Mouse (Mus musculus) CH12.LX (cell line): Measurements from ENCODE around the gene Cpsf6. TPM values are rescaled to one million over a fixed set of nuclear protein-coding genes. Genes with fewer than 3 reads are reported as not detected.

Experiments
- DNase-seq: peaks from one replicate; pipeline ENCODE4 v3.0.0-alpha.2; 2013; ENCODE audit errors: extremely low read depth
- H3K27ac ChIP-seq: 2 replicates; pipeline ENCODE4 v1.5.1; 2012; ENCODE audit warnings: low read depth, mild to moderate bottlenecking, control low read depth, moderate library complexity; ENCODE audit not compliant: insufficient read depth
- H3K27me3 ChIP-seq: replicated peaks from 2 replicates; pipeline ENCODE3; 2012; ENCODE audit warnings: inconsistent platforms
- H3K36me3 ChIP-seq, 2 experiments: replicated peaks in 1 of 2; 2 replicates each; pipeline versions ENCODE3 to v1.6.1; 2012; ENCODE audit warnings: inconsistent platforms in 1 of 2, low read length in 1 of 2, mild to moderate bottlenecking in 1 of 2, mixed read lengths in 1 of 2, moderate library complexity in 1 of 2; ENCODE audit not compliant: control insufficient read depth in 1 of 2, insufficient read depth in 1 of 2
- H3K4me1 ChIP-seq, 2 experiments: 2 replicates each; pipeline ENCODE4 v1.6.1; 2012; ENCODE audit warnings: inconsistent platforms in 1 of 2, moderate library complexity in 1 of 2; ENCODE audit not compliant: insufficient read depth in 2 of 2, control insufficient read depth in 1 of 2
- H3K4me2 ChIP-seq: 2 replicates; pipeline ENCODE4 v1.6.1; 2012; ENCODE audit warnings: low read depth, mild to moderate bottlenecking, control low read depth; ENCODE audit not compliant: poor library complexity, insufficient read depth, severe bottlenecking
- H3K4me3 ChIP-seq, 3 experiments: fragments of 150-350 bp in 1 of 3; sonication (generic) in 1 of 3; replicated peaks in 1 of 3; 2 replicates each; pipeline versions ENCODE3 to v1.5.1; 2011 to 2012; ENCODE audit warnings: low read depth in 2 of 3, low read length in 2 of 3, mild to moderate bottlenecking in 2 of 3, moderate library complexity in 2 of 3, control low read depth in 1 of 3, improper control_type of control experiment in 1 of 3, inconsistent platforms in 1 of 3, mixed read lengths in 1 of 3; ENCODE audit not compliant: poor library complexity in 1 of 3
- H3K79me2 ChIP-seq: replicated peaks from 2 replicates; pipeline ENCODE4 v1.6.1; 2012; ENCODE audit warnings: mild to moderate bottlenecking, moderate library complexity; ENCODE audit not compliant: control insufficient read depth, poor library complexity, insufficient read depth, severe bottlenecking; ENCODE audit errors: extremely low read depth
- H3K9ac ChIP-seq: 2 replicates; pipeline ENCODE4 v1.6.1; 2012; ENCODE audit warnings: low read depth, mild to moderate bottlenecking, control low read depth, moderate library complexity; ENCODE audit not compliant: insufficient read depth
- H3K9me3 ChIP-seq: replicated peaks from 2 replicates; pipeline ENCODE3; 2012; ENCODE audit warnings: low read length, inconsistent platforms, mixed read lengths
- CTCF ChIP-seq, 2 experiments: IDR thresholded peaks in 1 of 2; conservative IDR thresholded peaks in 1 of 2; 2 replicates each; pipeline ENCODE4 v1.5.1; 2011 to 2012; ENCODE audit warnings: low read depth in 2 of 2, low read length in 2 of 2, improper control_type of control experiment in 1 of 2, inconsistent platforms in 1 of 2, mild to moderate bottlenecking in 1 of 2, moderate library complexity in 1 of 2
- GABPA ChIP-seq: IDR thresholded peaks from 2 replicates; pipeline ENCODE4 v1.6.1; 2012; ENCODE audit warnings: low read depth, low read length, improper control_type of control experiment, inconsistent platforms; ENCODE audit not compliant: insufficient replicate concordance
- HCFC1 ChIP-seq: IDR thresholded peaks from 2 replicates; pipeline ENCODE4 v1.6.1; 2012; ENCODE audit warnings: low read depth, mild to moderate bottlenecking, inconsistent platforms, low read length, improper control_type of control experiment
- IRF4 ChIP-seq: IDR thresholded peaks from 2 replicates; pipeline ENCODE4 v1.6.1; 2014; ENCODE audit warnings: low read depth, mild to moderate bottlenecking, inconsistent platforms, low read length, improper control_type of control experiment
- JUN ChIP-seq: IDR thresholded peaks from 2 replicates; pipeline ENCODE4 v1.6.1; 2011; ENCODE audit warnings: low read depth, mild to moderate bottlenecking, low read length, improper control_type of control experiment, moderate library complexity; ENCODE audit not compliant: insufficient read depth
- RAD21 ChIP-seq: IDR thresholded peaks from 2 replicates; pipeline ENCODE4 v1.6.1; 2011; ENCODE audit warnings: low read depth, mild to moderate bottlenecking, low read length, improper control_type of control experiment, moderate library complexity
- RCOR1 ChIP-seq: conservative IDR thresholded peaks from 2 replicates; pipeline ENCODE4 v1.6.1; 2012; ENCODE audit warnings: low read depth, mild to moderate bottlenecking, inconsistent platforms, low read length, improper control_type of control experiment
- SMC3 ChIP-seq: IDR thresholded peaks from 2 replicates; pipeline ENCODE4 v1.6.1; 2011; ENCODE audit warnings: low read depth, low read length, improper control_type of control experiment
- TBP ChIP-seq: conservative IDR thresholded peaks from 2 replicates; pipeline ENCODE4 v1.6.1; 2011; ENCODE audit warnings: low read depth, low read length, improper control_type of control experiment
- TCF12 ChIP-seq: IDR thresholded peaks from 2 replicates; pipeline ENCODE4 v1.6.1; 2014; ENCODE audit warnings: low read depth, mild to moderate bottlenecking, inconsistent platforms, low read length, improper control_type of control experiment
- UBTF ChIP-seq: IDR thresholded peaks from 2 replicates; pipeline ENCODE4 v1.6.1; 2012; ENCODE audit warnings: low read depth, mild to moderate bottlenecking, inconsistent platforms, low read length, improper control_type of control experiment, moderate library complexity
- USF2 ChIP-seq: conservative IDR thresholded peaks from 2 replicates; pipeline ENCODE4 v1.6.1; 2011; ENCODE audit warnings: low read depth, low read length, improper control_type of control experiment
- ZKSCAN1 ChIP-seq: IDR thresholded peaks from 2 replicates; pipeline ENCODE4 v1.6.1; 2012; ENCODE audit warnings: low read depth, inconsistent platforms, low read length, improper control_type of control experiment, borderline replicate concordance
- ZNF384 ChIP-seq: IDR thresholded peaks from 2 replicates; pipeline ENCODE4 v1.6.1; 2012; ENCODE audit warnings: low read depth, low read length, improper control_type of control experiment, inconsistent platforms
- dilution Hi-C: fragments of 300-500 bp; cut with MboI; formaldehyde crosslinking; loops from 2 replicates; pipeline ENCODE4 v1.14.3; 2020; ENCODE audit warnings: low sequenced_read_pairs; ENCODE audit not compliant: extremely low pct_unique_long_range_greater_than_20kb, extremely low pct_ligation_motif_present
- in situ Hi-C: fragments of 300-500 bp; cut with MboI; formaldehyde crosslinking; loops from 3 replicates; pipeline ENCODE4 v1.14.3; 2019; ENCODE audit warnings: low sequenced_read_pairs, low pct_ligation_motif_present, low pct_unique_long_range_greater_than_20kb, mixed read lengths
- polyA plus RNA-seq: library from polyadenylated mRNA; unstranded; fragments of >175 nt; gene quantifications from 2 replicates; pipeline ENCODE4 v1.2.1, GENCODE M21; 2012; ENCODE audit warnings: low read depth; ENCODE audit not compliant: insufficient read length
- total RNA-seq, 2 experiments: library from RNA; depleted of rRNA; stranded (reverse); fragments of 300-350 nt in 1 of 2; fragments of >200 nt in 1 of 2; gene quantifications; 2 replicates each; pipeline ENCODE4 v1.2.3; 2012 to 2014

Cpsf6 gene
- total and polyA plus RNA-seq, 3 experiments = 87.6 to 114 (median 99.5) TPM

GRCm38 (mm10) chr10:117402403-117403333 lies 22.9 kb upstream of the Cpsf6 start:
- Histone ChIP-seq H3K36me3 (no peaks in the 10 kb centered on the region), H3K4me1 (peaks cover 3 to 4% of the 10 kb centered on the region in 2 experiments; a peak in 2 of 4 replicates), H3K79me2 (no peaks in the 10 kb centered on the region), H3K4me2 (no peak overlapping the region)
- dilution Hi-C loops = no loop called here
- TF ChIP-seq RCOR1 (no peak), IRF4 (0 out of 2 replicates have a peak, but pooled peaks have one; percentile 7), USF2 (no peak), SMC3 (peak; percentile 74), CTCF (conservative IDR thresholded peaks at IDR 0.05 in 1 of 2, IDR thresholded peaks at IDR 0.05 in 1 of 2; ENCODE audit: low read depth in 2 of 2, low read length in 2 of 2) (peak; percentile 72 to 81), TCF12 (no peak), ZNF384 (peak; percentile 82), RAD21 (peak; percentile 75), TBP (no peak), UBTF (no peak), HCFC1 (no peak), ZKSCAN1 (no peak), GABPA (no peak)
- TF ChIP-seq, all 38 proteins: peak for 5
- Histone ChIP-seq H3K4me3 (no peak overlapping the region), H3K27me3 (no peaks in the 10 kb centered on the region), H3K9me3 (no peaks in the 10 kb centered on the region), H3K9ac (no peak overlapping the region), H3K27ac (no peak overlapping the region)
- in situ Hi-C loops = no loop called here
- peak; percentile 52 for DNase-seq

- H3K9ac ChIP-seq = no peak overlapping the region
- no peak overlapping the region for H3K4me3 ChIP-seq
- H3K27ac ChIP-seq = no peak overlapping the region
- H3K4me2 ChIP-seq = no peak overlapping the region
- no peaks in the 10 kb centered on the region for H3K36me3 ChIP-seq
- DNase-seq = no peak
- H3K27me3 ChIP-seq = no peaks in the 10 kb centered on the region
- H3K79me2 ChIP-seq = no peaks in the 10 kb centered on the region
- peaks cover 3 to 4% of the 10 kb centered on the region in 2 experiments; a peak in 2 of 4 replicates for H3K4me1 ChIP-seq
- dilution Hi-C loops = no loop called here
- H3K9me3 ChIP-seq = no peaks in the 10 kb centered on the region
- TF ChIP-seq JUN = no peak
- in situ Hi-C loops = no loop called here
Observed at GRCm38 (mm10) chr10:117401364-117401763, 21.5 kb upstream of the Cpsf6 start.
